Mouse (Mus musculus): ENCODE results near the gene Pnldc1.
A peak's percentile ranks its signal among the peaks of the same experiment; 100 is the strongest.
"Not testable (repeated sequence)": the region's sequence is repeated elsewhere in the genome, so short reads cannot be mapped to it uniquely, and the experiment has no call there.

The Pnldc1 gene

DNA sequence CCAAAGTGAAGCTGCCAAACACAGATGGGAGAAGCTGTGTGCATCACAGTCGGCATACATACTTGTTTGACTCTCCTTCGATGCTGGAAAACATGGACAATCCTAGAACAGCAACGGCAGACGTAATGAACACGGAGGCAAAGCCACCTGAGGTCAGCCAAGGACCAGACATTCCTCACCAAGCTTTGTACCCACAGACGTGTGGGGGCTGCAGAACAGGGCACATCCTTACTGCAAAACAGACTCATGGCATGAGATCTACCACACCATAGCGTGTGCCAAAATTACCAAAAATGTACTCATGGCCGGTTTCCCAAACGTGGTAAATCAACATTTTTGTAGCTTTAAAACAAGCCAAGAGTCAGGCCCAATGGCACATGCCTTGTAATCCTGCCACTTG lies 3.6 kb downstream of the Pnldc1 start:
- no peak for DNase-seq (ENCODE audit: low spot score in 2 of 2)

- no peak for DNase-seq (ENCODE audit: low spot score in 2 of 2)
Measured at GRCm38 (mm10) chr17:12905810-12906209, 4.2 kb downstream of the Pnldc1 start.

DNA sequence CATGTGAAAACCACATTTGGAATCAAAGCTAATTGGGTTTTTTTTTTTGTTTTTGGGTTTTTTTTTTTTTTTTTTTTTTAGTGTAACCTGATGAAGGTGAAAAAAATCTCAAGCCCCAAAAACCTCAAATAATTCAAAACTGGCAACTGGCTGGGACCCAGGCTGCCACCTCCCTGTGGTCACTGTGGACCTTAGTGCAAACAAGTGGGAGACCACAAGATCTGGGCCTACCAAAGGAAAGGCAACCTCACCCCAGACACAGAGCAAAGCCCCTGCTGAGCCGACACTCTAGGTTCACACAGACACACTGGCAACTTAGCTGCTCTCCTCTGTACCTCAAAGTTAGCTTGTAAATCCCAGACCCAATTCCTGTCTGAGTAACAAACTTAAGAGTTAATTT lies 5.7 kb downstream of the Pnldc1 start:
- DNase-seq (ENCODE audit: low spot score in 2 of 2), result no peak

DNA sequence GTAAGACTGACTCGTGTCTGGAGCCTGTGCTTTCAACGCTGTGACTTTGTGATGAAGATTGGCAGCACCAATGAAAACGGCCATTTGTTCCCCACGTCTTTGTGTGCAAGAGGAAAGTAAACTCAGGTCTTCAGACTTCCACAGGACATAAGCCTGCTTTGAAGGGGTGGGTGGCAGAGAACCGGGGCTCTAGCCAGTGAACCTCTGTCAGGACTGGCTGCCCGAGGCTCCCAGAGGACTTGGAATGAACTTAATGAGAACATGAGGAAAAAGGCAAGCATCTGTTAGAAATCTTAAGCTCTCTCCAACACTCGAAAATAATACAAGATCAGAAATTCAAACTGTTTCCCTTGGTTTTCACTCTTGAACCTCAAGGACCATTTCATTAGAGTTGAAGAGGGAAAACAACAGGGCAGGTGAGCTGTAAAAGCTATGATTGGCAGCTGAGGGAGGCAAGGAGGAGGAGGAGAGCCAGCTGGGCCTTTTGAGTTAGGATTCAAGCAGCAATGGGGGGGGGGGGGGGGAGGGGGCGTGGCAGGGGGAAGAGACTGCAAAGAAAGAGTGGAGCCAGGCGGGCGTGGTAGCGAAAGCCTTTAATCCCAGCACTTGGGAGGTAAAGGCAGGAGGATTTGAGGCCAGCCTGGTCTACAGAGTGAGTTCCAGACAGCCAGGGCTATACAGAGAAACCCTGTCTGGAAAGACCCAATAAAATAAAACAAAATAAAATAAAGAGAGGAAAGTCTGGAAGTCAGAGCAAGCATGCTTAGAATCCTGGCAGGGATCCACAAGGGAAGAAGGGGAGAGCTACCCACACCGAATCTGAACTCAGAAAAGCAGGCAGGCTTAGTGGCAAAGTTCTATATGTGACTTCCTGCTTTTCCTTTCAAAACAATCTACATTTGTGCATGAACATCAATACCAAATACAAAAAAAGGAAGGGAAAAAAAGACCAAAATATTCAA lies 6.4 kb downstream of the Pnldc1 start:
- DNase-seq (ENCODE audit: low spot score in 2 of 2), result no peak

- DNase-seq (ENCODE audit: low spot score in 2 of 2), result no peak
Measured at GRCm38 (mm10) chr17:12902291-12902690, 7.7 kb downstream of the Pnldc1 start.

DNA sequence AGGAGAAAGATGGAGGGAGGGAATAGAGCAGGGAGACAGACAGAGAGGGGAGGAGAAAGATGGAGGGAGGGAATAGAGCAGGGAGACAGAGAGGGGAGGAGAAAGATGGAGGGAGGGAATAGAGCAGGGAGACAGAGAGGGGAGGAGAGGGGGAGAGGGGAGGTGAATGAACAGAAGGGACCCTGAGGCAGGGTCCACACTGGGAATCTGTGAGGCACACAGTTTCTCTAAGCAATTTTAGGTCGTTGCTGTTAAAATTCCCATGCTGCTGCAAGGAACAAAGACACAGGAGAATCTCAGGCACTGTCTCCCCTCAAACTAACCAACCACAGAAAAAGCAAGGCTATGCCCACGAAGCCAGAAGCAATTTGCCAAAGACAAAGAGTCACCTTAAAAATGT lies 11.4 kb downstream of the Pnldc1 start:
- DNase-seq (ENCODE audit: low spot score in 2 of 2), result not testable (repeated sequence)

DNA sequence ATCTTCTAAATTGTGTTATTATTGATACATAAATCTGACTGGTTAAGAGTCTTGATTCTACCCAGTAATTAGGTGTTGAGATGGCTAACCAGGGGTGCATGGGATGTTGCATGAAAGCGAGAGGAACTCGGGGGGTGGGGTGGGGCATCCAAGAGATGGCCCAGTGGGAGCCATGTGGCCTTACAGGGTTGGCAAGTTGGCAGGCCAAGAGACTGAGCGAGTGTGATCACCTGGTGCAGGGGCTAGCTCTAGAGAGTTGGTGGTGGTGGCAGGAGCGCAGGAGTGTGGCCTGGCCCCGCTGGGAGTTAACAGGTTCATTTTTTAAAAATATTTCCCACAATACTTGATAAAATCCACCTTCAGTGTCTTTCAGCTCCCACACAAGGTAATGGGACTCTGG lies 12.4 kb downstream of the Pnldc1 start:
- DNase-seq (ENCODE audit: low spot score in 2 of 2), result no peak

GRCm38 (mm10) chr17:12892033-12892432 lies 18.0 kb downstream of the Pnldc1 start:
- no peak for DNase-seq (ENCODE audit: low spot score in 2 of 2)

DNA sequence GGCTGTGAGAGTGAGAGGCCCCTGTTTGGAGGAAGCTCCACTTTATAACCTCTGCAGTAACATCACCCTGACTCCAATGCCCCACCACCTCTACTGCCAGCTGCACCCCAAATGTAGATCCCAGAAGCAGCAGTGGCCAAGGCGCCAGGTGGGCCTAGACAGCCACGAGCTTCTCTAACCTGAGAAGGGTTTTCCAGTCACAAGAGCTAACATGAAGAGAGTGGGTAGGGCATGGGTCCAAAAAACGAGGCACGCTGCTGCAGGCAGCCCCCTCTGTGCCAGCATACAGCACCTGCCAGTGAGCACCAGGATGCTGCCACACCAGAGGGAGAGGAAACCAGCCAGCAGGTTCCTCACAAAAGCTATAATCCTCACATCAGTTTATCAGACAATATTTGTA lies 19.0 kb downstream of the Pnldc1 start:
- no peak for DNase-seq (ENCODE audit: low spot score in 2 of 2)

GRCm38 (mm10) chr17:12887021-12887775 lies 22.8 kb downstream of the Pnldc1 start:
- no peak for DNase-seq (ENCODE audit: low spot score in 2 of 2)

- no peak for DNase-seq (ENCODE audit: low spot score in 2 of 2)
Measured at GRCm38 (mm10) chr17:12886620-12887019, 23.4 kb downstream of the Pnldc1 start.

- no peak for DNase-seq (ENCODE audit: low spot score in 2 of 2)
Measured at GRCm38 (mm10) chr17:12881216-12881615, 28.8 kb downstream of the Pnldc1 start.

GRCm38 (mm10) chr17:12880178-12880577 lies 29.9 kb downstream of the Pnldc1 start:
- DNase-seq (ENCODE audit: low spot score in 2 of 2), result peak; percentile 76 to 84

- DNase-seq (ENCODE audit: low spot score in 2 of 2), result no peak
Measured at GRCm38 (mm10) chr17:12875734-12876133, 34.3 kb downstream of the Pnldc1 start, which contains the start of gene Mrgprh. Gene Mrgprh (plus strand): TSS chr17:12876034.

DNA sequence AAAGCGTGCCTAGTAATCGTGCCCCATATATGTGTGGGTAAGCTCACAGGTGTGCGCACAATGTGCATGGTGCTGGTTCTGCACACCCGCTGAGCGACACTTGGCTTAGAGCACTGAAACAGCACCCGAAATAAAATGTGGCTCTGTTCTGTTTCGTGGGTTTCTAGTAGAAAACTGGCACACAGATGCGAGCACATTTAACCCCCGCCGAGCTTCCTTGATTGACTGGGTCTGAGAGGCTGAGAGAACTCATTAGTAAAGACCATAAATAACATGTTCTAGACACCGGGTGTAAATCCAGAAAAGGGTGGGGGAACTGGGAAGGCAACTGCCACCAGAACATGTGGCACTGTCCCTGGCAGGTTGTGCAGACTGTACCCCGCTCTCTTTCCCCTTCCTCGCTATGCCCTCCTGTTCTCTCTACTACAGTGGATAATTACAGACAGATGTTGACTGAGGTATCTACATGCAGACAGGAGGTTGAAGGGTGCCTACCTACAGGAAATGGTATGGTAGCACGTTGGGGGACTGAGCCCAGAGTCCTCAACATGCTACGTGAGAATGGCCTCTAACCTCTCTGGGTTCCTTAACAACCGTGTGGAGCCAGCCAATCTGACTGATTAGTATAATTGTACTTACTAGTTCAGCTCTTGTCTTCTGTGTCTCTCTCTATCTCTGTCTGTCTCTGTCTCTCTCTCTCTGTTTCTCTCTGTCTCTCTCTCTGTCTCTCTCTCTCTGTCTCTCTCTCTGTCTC lies 37.6 kb downstream of the Pnldc1 start:
- no peak for DNase-seq (ENCODE audit: low spot score in 2 of 2)

DNA sequence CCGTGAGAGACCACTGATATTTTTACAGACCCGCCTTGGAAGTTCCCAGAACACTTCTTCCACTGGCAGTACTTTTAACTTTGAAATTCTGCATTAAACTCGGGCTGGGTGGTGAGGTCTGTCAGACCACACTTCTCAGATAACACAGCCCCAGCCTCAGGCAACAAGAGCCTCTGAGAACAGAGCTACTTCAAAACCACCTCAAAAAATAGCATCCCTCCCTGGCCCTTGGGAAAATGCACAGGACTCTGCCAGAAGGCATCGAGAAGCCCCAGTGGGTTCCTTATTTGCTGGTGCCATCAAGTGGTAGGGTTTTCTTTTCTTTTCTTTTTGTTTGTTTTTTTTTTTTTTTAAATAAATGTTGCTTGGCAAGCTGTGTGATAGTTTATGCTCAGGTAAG lies 41.4 kb downstream of the Pnldc1 start:
- DNase-seq (ENCODE audit: low spot score in 2 of 2), result no peak

DNA sequence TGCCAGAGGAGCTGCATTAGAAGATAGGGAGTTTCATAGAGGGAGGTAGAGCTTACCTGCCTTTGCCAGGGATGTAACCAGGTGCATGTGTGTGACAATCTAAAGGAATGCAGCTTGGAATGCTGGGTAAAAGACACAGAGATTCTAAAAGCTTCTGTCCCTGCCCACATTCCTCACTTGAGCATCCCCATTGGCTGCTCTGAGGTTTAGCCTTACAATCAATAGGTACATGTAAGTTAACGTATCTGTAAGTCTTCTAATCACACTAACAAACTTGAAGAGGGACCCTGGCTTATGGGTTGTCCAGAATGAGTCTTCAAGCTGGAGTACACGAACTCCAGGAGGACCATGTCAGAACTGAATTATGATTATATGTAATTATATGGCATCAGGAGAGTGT lies 42.0 kb downstream of the Pnldc1 start, which contains the start of gene Mas1:
TSS of gene Mas1 (minus strand) at position 101 of the 400 bp plus-strand sequence.
- DNase-seq (ENCODE audit: low spot score in 2 of 2), result no peak

GRCm38 (mm10) chr17:12866853-12867252 lies 43.2 kb downstream of the Pnldc1 start:
- DNase-seq (ENCODE audit: low spot score in 2 of 2), result no peak

- DNase-seq (ENCODE audit: low spot score in 2 of 2), result no peak
Measured at GRCm38 (mm10) chr17:12865407-12865806, 44.6 kb downstream of the Pnldc1 start.

GRCm38 (mm10) chr17:12864111-12864510 lies 45.9 kb downstream of the Pnldc1 start:
- DNase-seq (ENCODE audit: low spot score in 2 of 2), result no peak

DNA sequence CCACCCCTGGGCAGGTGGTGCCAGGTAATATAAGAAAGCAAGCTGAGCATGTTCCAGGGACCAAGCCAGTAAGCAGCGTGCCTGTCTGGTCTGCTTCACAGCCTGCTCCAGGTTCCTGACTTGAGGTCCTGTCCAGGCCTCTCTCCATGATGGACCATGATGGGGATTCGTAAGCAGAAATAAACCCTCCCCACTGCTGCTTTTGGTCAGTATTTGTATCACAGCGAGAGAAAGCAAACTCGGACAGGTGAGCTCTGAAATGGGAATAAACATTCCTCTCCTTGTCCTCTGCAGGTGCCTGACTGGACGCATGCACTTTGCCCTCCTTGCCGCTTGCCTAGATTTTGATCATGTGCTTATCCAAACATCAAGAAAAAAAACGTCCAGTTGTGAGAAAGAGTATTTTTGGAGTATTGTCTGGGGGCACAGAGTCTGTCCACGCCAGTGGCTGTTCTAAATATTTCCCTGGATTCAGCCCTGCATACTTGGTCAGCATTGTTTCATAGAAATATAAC lies 51.0 kb downstream of the Pnldc1 start:
- no peak for DNase-seq (ENCODE audit: low spot score in 2 of 2)

- DNase-seq (ENCODE audit: low spot score in 2 of 2), result no peak
Measured at GRCm38 (mm10) chr17:12858072-12858471, 52.0 kb downstream of the Pnldc1 start.
